ENCODE assay signal across 9 mouse cellular contexts in genomic region chr11:3628999-3629491, GRCm38 (mm10). TPM values are rescaled to one million over a fixed set of nuclear protein-coding genes. Genes with fewer than 3 reads are reported as not detected.
DNase-seq lines count a peak whose midpoint lies in the region; ATAC-seq lines count a peak whose summit lies in the region.
"Had no signal": no experiment of that assay in that cellular context is flagged by ENCODE, and none has a peak within 500 bp of the region (broad histone marks: within the 10 kb centered on the region; RNA-seq: fewer than 3 reads in every experiment).

No protein-coding gene starts in this region.

- no peak for DNase-seq in heart, adult 9 months (ENCODE audit: low spot score in 2 of 2)
- peak; percentile 39 for DNase-seq in adrenal gland, adult 2 months
- peak; percentile 49 for DNase-seq in forebrain, embryonic 10.5 days (ENCODE audit: extremely low spot score, low spot score)
- DNase-seq in kidney, adult 9 months: peak; percentile 11
- peak; percentile 48 for DNase-seq in midbrain, embryonic 10.5 days (ENCODE audit: low spot score)
- peak; percentile 56 for DNase-seq in testis, postnatal 10 days (ENCODE audit: low spot score)
- no peak for DNase-seq in spleen, postnatal 36 days (ENCODE audit: low spot score in 2 of 2)

- 0 out of 2 replicates have a peak, but pooled peaks cover 7% of the 10 kb centered on the region for H3K9me3 ChIP-seq in heart, embryonic 13.5 days
- H3K9me3 ChIP-seq in forebrain, embryonic 10.5 days: peaks cover 11% of the 10 kb centered on the region; the same call in 1 of the 2 replicates
- H3K9me3 ChIP-seq in midbrain, embryonic 10.5 days (replicated peaks): peaks cover 4% of the 10 kb centered on the region; the same call in 1 of the 2 replicates

- H3K4me3 ChIP-seq in heart, embryonic 13.5 days: peak overlapping the region; percentile 59
- H3K4me3 ChIP-seq in forebrain, embryonic 10.5 days: peak overlapping the region; percentile 55
- H3K4me3 ChIP-seq in midbrain, embryonic 10.5 days: peak overlapping the region; percentile 60

- peak overlapping the region; percentile 76 for H3K9ac ChIP-seq in heart, embryonic 13.5 days

- H3K27ac ChIP-seq in heart, embryonic 13.5 days (replicated peaks): no peak overlapping the region
- H3K27ac ChIP-seq in forebrain, embryonic 10.5 days: no peak overlapping the region
- H3K27ac ChIP-seq in midbrain, embryonic 10.5 days (replicated peaks): no peak overlapping the region

- no peaks in the 10 kb centered on the region for H3K36me3 ChIP-seq in heart, embryonic 13.5 days
- H3K36me3 ChIP-seq in forebrain, embryonic 10.5 days (replicated peaks): no peaks in the 10 kb centered on the region
- no peaks in the 10 kb centered on the region for H3K36me3 ChIP-seq in midbrain, embryonic 10.5 days

- peaks cover 9% of the 10 kb centered on the region for H3K4me1 ChIP-seq in heart, embryonic 13.5 days
- H3K4me1 ChIP-seq in forebrain, embryonic 10.5 days: peaks cover 11% of the 10 kb centered on the region
- peaks cover 10% of the 10 kb centered on the region for H3K4me1 ChIP-seq in midbrain, embryonic 10.5 days

- peaks cover 16% of the 10 kb centered on the region for H3K27me3 ChIP-seq in heart, embryonic 13.5 days (replicated peaks)
- H3K27me3 ChIP-seq in forebrain, embryonic 10.5 days (ENCODE audit: poor library complexity, severe bottlenecking): peaks cover 36% of the 10 kb centered on the region
- H3K27me3 ChIP-seq in midbrain, embryonic 10.5 days (ENCODE audit: low read depth, poor library complexity, severe bottlenecking): peaks cover 39% of the 10 kb centered on the region
- H3K27me3 ChIP-seq: Patski had no signal

- peak overlapping the region; percentile 94 for H3K4me2 ChIP-seq in heart, embryonic 13.5 days

- 1% methylated on average over 32 of the region's 32 CpGs for WGBS in heart, embryonic 13.5 days
- WGBS in forebrain, embryonic 10.5 days: 2% methylated on average over 32 of the region's 32 CpGs
- WGBS in midbrain, embryonic 10.5 days: 1% methylated on average over 32 of the region's 32 CpGs

- ATAC-seq in heart, embryonic 13.5 days (ENCODE audit: extremely low read depth, insufficient number of reproducible peaks, low FRiP score, low TSS enrichment): no peak
- ATAC-seq: Patski had no signal

RNA-seq across cellular contexts. Expression of gene Morc2a, which starts 19.9 kb away (rescaled TPM):
- 18.0 and 20.4 TPM in 2 replicates for polyA plus RNA-seq in heart, embryonic 13.5 days (2015; fragmentation: Nextera tagmentation; extraction: Ambion mirVana)
- 10 to 100 TPM; 33.4 to 39.0 TPM for total RNA-seq in adrenal gland, adult 2 months (2021)
- polyA plus RNA-seq in adrenal gland, adult 2 months (2012; rRNA removed): 6.8 and 7.3 TPM in 2 replicates
- 41.8 and 42.6 TPM in 2 replicates for polyA plus RNA-seq in forebrain, embryonic 10.5 days (2016; fragmentation: Nextera tagmentation; extraction: Ambion mirVana)
- polyA plus RNA-seq in midbrain, embryonic 10.5 days (2016; fragmentation: Nextera tagmentation; extraction: Ambion mirVana): 35.6 and 40.7 TPM in 2 replicates

Comparison
In these comparisons a context has a peak if more than half of its experiments do, and no peak if none do; other contexts are left out.
1. DNase-seq: peak in adrenal gland, adult 2 months (single experiment), forebrain, embryonic 10.5 days (single experiment), kidney, adult 9 months (single experiment), midbrain, embryonic 10.5 days (single experiment) and testis, postnatal 10 days (single experiment); none in heart, adult 9 months (0 of 2) and spleen, postnatal 36 days (0 of 2).
2. Peak in every context shown above with its lines, with median percentiles within 50 percentile points of each other: H3K4me3 ChIP-seq.